Mouse (Mus musculus) liver, adult 2 months (tissue): Measurements from ENCODE around the gene Clint1.

Source experiments
- CTCF ChIP-seq: fragments of 200-500 bp; IDR thresholded peaks from 2 replicates; pipeline ENCODE4 v1.5.1; 2011; ENCODE audit warnings: low read depth, low read length, control low read depth
- POLR2A ChIP-seq: fragments of 200-500 bp; IDR thresholded peaks from 2 replicates; pipeline ENCODE4 v1.6.1; 2011; ENCODE audit warnings: low read length, control low read depth; ENCODE audit not compliant: insufficient read depth; ENCODE audit errors: extremely low read depth

DNA sequence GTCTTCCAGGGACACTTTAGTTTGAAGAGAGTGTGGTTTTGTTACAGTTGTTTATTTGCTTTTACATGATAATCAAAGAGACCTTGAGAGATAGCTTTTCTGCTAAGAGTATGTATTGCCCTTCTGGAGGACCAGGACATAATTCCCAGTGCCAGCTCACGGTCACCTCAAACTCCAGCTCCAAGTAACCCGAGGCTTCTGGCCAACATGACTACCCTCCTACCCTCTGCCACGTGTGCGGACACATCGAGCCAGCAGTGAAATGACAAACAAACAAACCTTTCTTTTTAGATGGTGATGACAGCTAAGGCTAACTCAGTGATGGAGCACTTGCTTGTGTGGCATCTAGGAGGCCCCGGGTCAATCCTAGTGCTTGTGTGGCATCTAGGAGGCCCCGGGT lies 2.5 kb downstream of the Clint1 start:
- TF ChIP-seq POLR2A = no peak
- TF ChIP-seq CTCF = no peak
